Mouse (Mus musculus) testis, adult 2 months (tissue): Measurements from ENCODE around the gene Pcyt1a.

Experiments
- CTCF ChIP-seq: fragments of 200-500 bp; IDR thresholded peaks from 2 replicates; pipeline ENCODE4 v1.5.1; 2012; ENCODE audit warnings: low read depth, mild to moderate bottlenecking, inconsistent platforms, low read length, moderate library complexity; ENCODE audit not compliant: control insufficient read depth, insufficient read depth, insufficient replicate concordance
- POLR2A ChIP-seq: fragments of 200-500 bp; IDR thresholded peaks from 2 replicates; pipeline ENCODE4 v1.6.1; 2012; ENCODE audit warnings: low read depth, mild to moderate bottlenecking, inconsistent platforms, low read length, moderate library complexity; ENCODE audit not compliant: control insufficient read depth

DNA sequence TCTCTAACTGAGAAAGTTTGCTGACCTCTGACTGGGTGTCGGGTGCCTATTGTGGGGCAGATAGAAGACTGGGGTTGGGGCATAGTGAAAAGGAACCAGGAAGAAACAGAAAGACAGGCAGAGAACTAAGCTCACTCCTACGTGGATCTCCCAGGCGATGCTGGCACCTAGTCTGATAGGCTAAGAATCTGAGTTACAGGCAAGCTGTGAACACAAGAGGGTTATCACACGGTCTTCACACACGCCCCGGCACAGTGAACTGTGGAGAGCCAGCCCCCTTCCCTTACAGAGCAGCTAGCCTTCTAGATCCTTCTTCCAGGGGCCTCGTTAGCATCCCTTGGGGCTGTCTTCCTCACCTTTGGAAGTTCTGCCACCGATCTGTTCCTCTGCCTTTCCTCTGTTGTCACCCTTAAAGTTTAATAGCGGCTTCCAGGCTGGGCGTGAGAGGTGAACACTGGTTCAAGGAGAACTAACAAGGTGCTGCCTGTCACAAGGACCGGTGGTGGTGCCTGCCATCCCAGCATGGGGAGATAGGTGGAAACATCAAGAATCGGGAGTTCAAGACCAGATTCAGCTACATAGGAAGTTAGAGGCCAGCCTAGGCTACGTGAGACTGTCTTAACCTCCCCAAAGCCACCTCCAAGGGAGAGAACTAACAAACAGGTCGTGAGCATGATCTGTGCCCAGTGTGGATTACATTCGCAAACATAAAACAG, 89.1 kb downstream of the Pcyt1a start:
- no peak for TF ChIP-seq POLR2A
- no peak for TF ChIP-seq CTCF
